Mouse (Mus musculus) forebrain, postnatal 0 days (tissue): ENCODE results near the gene Cfap54. TPM values are rescaled to one million over a fixed set of nuclear protein-coding genes. Genes with fewer than 3 reads are reported as not detected.

Experiments used
- ATAC-seq: fragments of 200-750 bp; cut with Nextera tagmentation; 2 replicates; pipeline ENCODE4 v1.8.0; 2017; ENCODE audit warnings: mild to moderate bottlenecking, moderate library complexity
- DNase-seq: peaks from one replicate; pipeline ENCODE4 v3.0.0-alpha.2; 2015
- H3K27ac ChIP-seq: fragments of 300-500 bp; sonication (generic); 2 replicates; pipeline ENCODE4 v1.5.1; 2014; ENCODE audit warnings: low read depth, mild to moderate bottlenecking, antibody characterized with exemption, low read length, moderate library complexity, mixed read lengths
- H3K27me3 ChIP-seq: fragments of 300-500 bp; sonication (generic); 2 replicates; pipeline ENCODE4 v1.6.1; 2014; ENCODE audit warnings: mild to moderate bottlenecking, low read length, mixed read lengths; ENCODE audit not compliant: insufficient read depth
- H3K36me3 ChIP-seq: fragments of 300-500 bp; sonication (generic); 2 replicates; pipeline ENCODE4 v1.6.1; 2014; ENCODE audit warnings: mild to moderate bottlenecking, moderate library complexity; ENCODE audit not compliant: insufficient read depth
- H3K4me1 ChIP-seq: fragments of 300-500 bp; sonication (generic); 2 replicates; pipeline ENCODE4 v1.6.1; 2014; ENCODE audit warnings: antibody characterized with exemption; ENCODE audit not compliant: insufficient read depth
- H3K4me2 ChIP-seq: fragments of 300-500 bp; sonication (generic); 2 replicates; pipeline ENCODE4 v1.6.1; 2014; ENCODE audit warnings: low read depth, mild to moderate bottlenecking, moderate library complexity
- H3K4me3 ChIP-seq: fragments of 300-500 bp; sonication (generic); 2 replicates; pipeline ENCODE4 v1.5.1; 2014; ENCODE audit warnings: low read depth, low read length, mixed read lengths
- H3K9ac ChIP-seq: fragments of 300-500 bp; sonication (generic); 2 replicates; pipeline ENCODE4 v1.6.1; 2014; ENCODE audit warnings: mild to moderate bottlenecking
- H3K9me3 ChIP-seq: fragments of 300-500 bp; sonication (generic); 2 replicates; pipeline ENCODE4 v1.6.1; 2016; ENCODE audit warnings: low read length
- CTCF ChIP-seq: sonication (generic); IDR thresholded peaks from 2 replicates; pipeline ENCODE4 v1.5.1; 2016; ENCODE audit warnings: antibody characterized with exemption, control low read depth, low read depth
- WGBS: fragments of 180-500 bp; shearing (Covaris S2); extraction: QIAGEN DNeasy Blood & Tissue Kit; methylation state at CpG from one replicate; pipeline ENCODE4 v1.1.7; 2014; 5-methylcytosine and 5-hydroxymethylcytosine counted together
- polyA plus RNA-seq: library from polyadenylated mRNA; unstranded; fragments of >200 nt; fragmentation: Nextera tagmentation; extraction: Ambion mirVana; gene quantifications from 2 replicates; pipeline ENCODE4 v1.2.1, GENCODE M21; 2015
- total RNA-seq: library from RNA; depleted of rRNA; stranded (reverse); fragments of >200 nt; gene quantifications from 2 replicates; pipeline ENCODE4 v1.2.3, GENCODE M21; 2014

Cfap54 gene
- total and polyA plus RNA-seq, 2 experiments from 2014 or later = 4.2 to 4.8 TPM

DNA sequence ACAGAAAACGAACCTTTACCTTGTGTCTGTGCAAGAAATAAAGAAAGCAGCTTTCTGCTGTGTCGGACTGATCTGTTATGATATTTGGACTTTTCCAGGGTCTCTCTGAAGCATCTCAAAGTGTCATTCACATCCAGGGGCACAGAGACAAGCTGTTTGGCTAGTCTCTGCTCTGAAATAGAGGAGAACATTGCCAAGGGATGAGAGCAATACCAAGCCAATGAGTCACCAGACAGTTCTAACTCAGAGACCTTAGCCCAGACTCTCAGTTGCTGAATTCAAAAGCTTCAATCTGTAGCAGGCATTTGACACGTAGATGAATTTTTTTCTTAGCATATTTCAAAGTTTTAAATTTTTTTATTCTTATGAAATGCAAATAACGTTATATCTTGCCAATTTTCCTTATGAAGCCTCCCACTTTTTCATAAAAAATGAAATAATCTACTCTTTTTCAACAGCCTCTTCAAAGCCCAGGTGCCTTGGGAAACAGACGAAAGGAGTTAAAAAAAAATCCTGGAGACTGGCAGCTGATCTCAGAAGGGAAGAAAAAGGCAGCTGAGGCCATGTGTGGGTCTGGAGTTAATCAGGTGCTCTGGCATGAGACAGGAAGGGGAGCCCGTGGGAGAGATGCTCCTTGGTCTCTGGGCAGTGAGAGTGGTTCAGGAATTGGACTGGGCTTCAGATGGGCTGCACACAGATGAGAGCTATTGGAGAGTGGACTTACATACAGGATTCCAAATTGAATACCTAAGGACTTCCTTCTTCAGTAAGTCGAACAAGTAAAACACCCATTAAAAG, 138.4 kb downstream of the Cfap54 start:
- DNase-seq = no peak
- Histone ChIP-seq H3K9me3 (no peaks in the 10 kb centered on the region), H3K9ac (no peak overlapping the region), H3K4me1 (no peaks in the 10 kb centered on the region), H3K27ac (no peak overlapping the region), H3K4me2 (no peak overlapping the region), H3K4me3 (no peak overlapping the region), H3K36me3 (no peaks in the 10 kb centered on the region), H3K27me3 (no peaks in the 10 kb centered on the region)
- ATAC-seq = no peak
- no peak for TF ChIP-seq CTCF
- 65% methylated on average over 7 of the region's 7 CpGs for WGBS

- H3K4me2 ChIP-seq = no peak overlapping the region
- no peaks in the 10 kb centered on the region for H3K4me1 ChIP-seq
- no peak for TF ChIP-seq CTCF
- H3K27ac ChIP-seq = no peak overlapping the region
- no peak for DNase-seq
- WGBS = 67% methylated on average over 1 of the region's 1 CpGs
- H3K27me3 ChIP-seq = no peaks in the 10 kb centered on the region
- no peak overlapping the region for H3K9ac ChIP-seq
- no peaks in the 10 kb centered on the region for H3K9me3 ChIP-seq
- H3K36me3 ChIP-seq = no peaks in the 10 kb centered on the region
- ATAC-seq = no peak
- H3K4me3 ChIP-seq = no peak overlapping the region
Observed at GRCm38 (mm10) chr10:92941616-92942015, 139.8 kb downstream of the Cfap54 start.

- H3K4me1 ChIP-seq = no peaks in the 10 kb centered on the region
- H3K9me3 ChIP-seq = no peaks in the 10 kb centered on the region
- 78% methylated on average over 10 of the region's 10 CpGs for WGBS
- ATAC-seq = no peak
- no peaks in the 10 kb centered on the region for H3K27me3 ChIP-seq
- H3K4me3 ChIP-seq = no peak overlapping the region
- no peak overlapping the region for H3K4me2 ChIP-seq
- no peak for TF ChIP-seq CTCF
- no peak for DNase-seq
- H3K27ac ChIP-seq = no peak overlapping the region
- H3K9ac ChIP-seq = no peak overlapping the region
- no peaks in the 10 kb centered on the region for H3K36me3 ChIP-seq
Observed at GRCm38 (mm10) chr10:92937741-92938285, 143.6 kb downstream of the Cfap54 start.

GRCm38 (mm10) chr10:92937091-92937490, 144.3 kb downstream of the Cfap54 start:
- H3K4me2 ChIP-seq = no peak overlapping the region
- no peak for TF ChIP-seq CTCF
- WGBS = 92% methylated on average over 7 of the region's 7 CpGs
- no peaks in the 10 kb centered on the region for H3K4me1 ChIP-seq
- H3K9me3 ChIP-seq = no peaks in the 10 kb centered on the region
- no peak overlapping the region for H3K9ac ChIP-seq
- ATAC-seq (no peak), DNase-seq (no peak)
- H3K4me3 ChIP-seq = no peak overlapping the region
- no peaks in the 10 kb centered on the region for H3K36me3 ChIP-seq
- H3K27ac ChIP-seq = no peak overlapping the region
- no peaks in the 10 kb centered on the region for H3K27me3 ChIP-seq

- no peak for ATAC-seq
- H3K27ac ChIP-seq = no peak overlapping the region
- no peak for TF ChIP-seq CTCF
- DNase-seq = no peak
- no peaks in the 10 kb centered on the region for H3K4me1 ChIP-seq
- H3K4me3 ChIP-seq = no peak overlapping the region
- no peaks in the 10 kb centered on the region for H3K9me3 ChIP-seq
- WGBS = 51% methylated on average over 5 of the region's 5 CpGs
- H3K27me3 ChIP-seq = no peaks in the 10 kb centered on the region
- H3K4me2 ChIP-seq = no peak overlapping the region
- H3K36me3 ChIP-seq = no peaks in the 10 kb centered on the region
- H3K9ac ChIP-seq = no peak overlapping the region
Observed at GRCm38 (mm10) chr10:92934506-92934905, 146.9 kb downstream of the Cfap54 start.

DNA sequence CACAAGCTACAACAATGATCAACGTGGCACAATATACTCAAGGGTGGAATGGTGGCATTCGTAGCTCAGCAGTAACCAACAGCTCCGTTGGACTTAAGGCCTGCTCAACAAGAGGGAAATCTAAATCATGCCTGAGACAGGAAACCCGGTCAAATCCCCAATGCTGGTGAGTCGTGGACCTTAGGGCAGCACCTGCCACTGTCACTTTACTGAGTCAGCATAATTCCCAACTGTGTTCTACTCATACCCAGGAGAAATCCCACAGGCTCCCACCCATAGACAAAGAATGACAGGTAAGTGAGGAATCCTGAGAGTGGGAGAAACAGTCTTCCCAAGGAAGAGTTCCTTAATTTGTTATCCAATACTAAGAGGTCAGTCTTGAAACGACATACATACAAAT, 147.8 kb downstream of the Cfap54 start:
- Histone ChIP-seq H3K27ac (no peak overlapping the region), H3K9me3 (no peaks in the 10 kb centered on the region), H3K36me3 (no peaks in the 10 kb centered on the region), H3K4me2 (no peak overlapping the region), H3K4me3 (no peak overlapping the region), H3K27me3 (no peaks in the 10 kb centered on the region), H3K4me1 (no peaks in the 10 kb centered on the region), H3K9ac (no peak overlapping the region)
- ATAC-seq (no peak), DNase-seq (no peak)
- WGBS = 90% methylated on average over 6 of the region's 6 CpGs
- TF ChIP-seq CTCF = no peak

- DNase-seq = no peak
- no peaks in the 10 kb centered on the region for H3K4me1 ChIP-seq
- no peaks in the 10 kb centered on the region for H3K9me3 ChIP-seq
- H3K4me2 ChIP-seq = no peak overlapping the region
- no peaks in the 10 kb centered on the region for H3K27me3 ChIP-seq
- H3K27ac ChIP-seq = no peak overlapping the region
- no peak for TF ChIP-seq CTCF
- no peaks in the 10 kb centered on the region for H3K36me3 ChIP-seq
- H3K9ac ChIP-seq = no peak overlapping the region
- no peak overlapping the region for H3K4me3 ChIP-seq
- ATAC-seq = no peak
- WGBS = 91% methylated on average over 12 of the region's 12 CpGs
Observed at GRCm38 (mm10) chr10:92932464-92932863, 149.0 kb downstream of the Cfap54 start.
